Mouse (Mus musculus) thymus, postnatal 36 days (tissue): ENCODE data around the gene Npm3.
A peak's percentile ranks its signal among the peaks of the same experiment; 100 is the strongest.

Experiments
- DNase-seq, 2 experiments: peaks; one replicate each; pipeline ENCODE4 v3.0.0; 2022; ENCODE audit warnings: mixed read lengths in 2 of 2

The Npm3 gene

GRCm38 (mm10) chr19:45749243-45750043, at the start of gene Npm3:
Npm3 (minus strand) TSS chr19:45749591.
- peak; percentile 87 to 90 for DNase-seq

- no peak for DNase-seq
Observed at GRCm38 (mm10) chr19:45796879-45797278, 47.5 kb upstream of the Npm3 start.

- DNase-seq, result peak; percentile 66 to 72
Observed at GRCm38 (mm10) chr19:45796061-45796556, 46.7 kb upstream of the Npm3 start.

GRCm38 (mm10) chr19:45795406-45795944, 46.1 kb upstream of the Npm3 start:
- DNase-seq, result no peak

- DNase-seq, result no peak
Observed at GRCm38 (mm10) chr19:45794718-45795117, 45.3 kb upstream of the Npm3 start.

GRCm38 (mm10) chr19:45792404-45792803, 43.0 kb upstream of the Npm3 start:
- DNase-seq, result no peak

- peak in 1 of 2 experiments; percentile 30 for DNase-seq
Observed at GRCm38 (mm10) chr19:45789888-45790874, 40.8 kb upstream of the Npm3 start.

GRCm38 (mm10) chr19:45789365-45789764, 40.0 kb upstream of the Npm3 start:
- no peak for DNase-seq

- DNase-seq, result no peak
Observed at GRCm38 (mm10) chr19:45788337-45788736, 38.9 kb upstream of the Npm3 start.

- no peak for DNase-seq
Observed at GRCm38 (mm10) chr19:45787450-45787849, 38.1 kb upstream of the Npm3 start.

- no peak for DNase-seq
Observed at GRCm38 (mm10) chr19:45785470-45785869, 36.1 kb upstream of the Npm3 start.

GRCm38 (mm10) chr19:45783933-45784576, 34.7 kb upstream of the Npm3 start:
- DNase-seq, result no peak

- peak; percentile 98 to 99 for DNase-seq
Observed at GRCm38 (mm10) chr19:45783181-45783932, 34.0 kb upstream of the Npm3 start, which contains the start of gene Mgea5. Mgea5 (minus strand) TSS chr19:45783837.

GRCm38 (mm10) chr19:45782315-45783001, 33.1 kb upstream of the Npm3 start:
- peak; percentile 65 to 80 for DNase-seq

GRCm38 (mm10) chr19:45781676-45782075, 32.3 kb upstream of the Npm3 start:
- DNase-seq, result no peak

- DNase-seq, result no peak
Observed at GRCm38 (mm10) chr19:45780350-45780915, 31.0 kb upstream of the Npm3 start.

- DNase-seq, result no peak
Observed at GRCm38 (mm10) chr19:45775486-45775885, 26.1 kb upstream of the Npm3 start.

GRCm38 (mm10) chr19:45771501-45771900, 22.1 kb upstream of the Npm3 start:
- DNase-seq, result no peak

GRCm38 (mm10) chr19:45760810-45761209, 11.4 kb upstream of the Npm3 start:
- no peak for DNase-seq

GRCm38 (mm10) chr19:45758671-45759070, 9.3 kb upstream of the Npm3 start:
- DNase-seq, result no peak

- no peak for DNase-seq
Observed at GRCm38 (mm10) chr19:45753551-45753950, 4.2 kb upstream of the Npm3 start.
